Mouse (Mus musculus) c-Kit-positive CD71-positive TER-119-positive erythroid progenitor cells, embryonic 14.5 days (primary cell): Measurements from ENCODE around the gene Man1a.
A peak's percentile ranks its signal among the peaks of the same experiment; 100 is the strongest.

Experiments
- DNase-seq: peaks from one replicate; pipeline ENCODE4 v3.0.0-alpha.2; 2013; ENCODE audit warnings: low spot score

The Man1a gene

DNA sequence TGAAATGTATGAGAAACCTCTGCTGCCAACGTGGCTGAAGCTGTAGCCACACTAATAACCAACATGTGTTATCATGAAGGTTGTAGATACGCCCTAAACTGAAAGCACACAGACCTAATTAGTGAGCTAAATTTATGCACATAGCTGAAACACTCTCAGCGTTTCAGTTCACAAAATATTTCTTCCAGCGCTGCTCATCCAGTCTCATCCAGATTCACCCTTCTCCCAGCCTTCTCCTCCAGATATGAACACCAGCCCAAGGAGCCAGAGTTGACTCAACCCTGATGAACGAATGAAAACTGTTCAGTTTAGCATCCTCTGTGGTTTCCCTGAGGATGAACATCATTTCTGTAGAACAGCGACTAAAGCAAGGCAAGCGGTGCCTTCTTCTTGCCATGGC, 15.8 kb downstream of the Man1a start:
- DNase-seq = no peak

GRCm38 (mm10) chr10:54059679-54060249, 16.6 kb downstream of the Man1a start:
- DNase-seq = no peak

DNA sequence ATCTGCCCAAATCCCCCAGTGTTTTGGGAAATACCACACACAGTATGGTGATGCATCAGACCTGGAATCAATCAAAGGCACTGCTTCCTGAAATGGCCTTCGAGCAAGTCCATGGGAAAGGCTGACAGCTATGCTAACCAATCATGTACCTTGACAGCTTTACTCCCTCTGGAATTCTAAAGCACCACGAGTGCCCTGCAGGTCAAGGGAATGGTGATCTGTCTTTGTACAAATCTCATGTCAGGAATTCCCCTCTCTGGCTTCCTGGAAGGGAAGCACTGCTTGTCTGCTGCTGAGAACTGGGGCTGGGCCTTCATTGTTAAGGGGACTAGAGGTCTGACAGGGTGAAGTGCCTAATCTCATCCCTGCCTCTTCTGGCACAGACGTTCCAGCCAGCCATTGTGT, 17.3 kb downstream of the Man1a start:
- no peak for DNase-seq

GRCm38 (mm10) chr10:54058657-54059056, 17.8 kb downstream of the Man1a start:
- no peak for DNase-seq

DNA sequence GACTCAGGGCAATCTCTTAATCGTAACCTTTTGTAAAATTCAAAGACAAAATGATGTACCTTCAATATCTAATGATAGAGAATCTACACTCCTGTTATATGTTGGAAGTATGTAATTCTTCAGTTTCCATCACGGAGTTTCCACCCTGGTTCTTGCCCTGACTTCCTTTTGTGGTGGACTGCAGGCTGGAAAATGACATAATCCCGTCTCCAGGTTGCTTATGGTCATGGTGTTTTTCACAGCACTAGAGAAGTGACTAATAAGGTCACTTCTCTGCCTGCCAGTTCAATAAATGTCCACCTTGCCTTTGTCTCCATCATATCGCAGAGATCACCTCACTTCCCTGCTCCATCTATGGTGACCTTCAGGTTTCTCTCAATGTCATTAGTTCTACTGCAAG, 22.2 kb downstream of the Man1a start:
- no peak for DNase-seq

- DNase-seq = no peak
These were observed 28.5 kb downstream of the Man1a start for GRCm38 (mm10) chr10:54047885-54048284.

- peak; percentile 77 for DNase-seq
These were observed 33.1 kb downstream of the Man1a start for GRCm38 (mm10) chr10:54043358-54043757.

- peak; percentile 94 for DNase-seq
These were observed 34.1 kb downstream of the Man1a start for GRCm38 (mm10) chr10:54042212-54042840.

GRCm38 (mm10) chr10:54040261-54041165, 35.9 kb downstream of the Man1a start:
- peak; percentile 60 for DNase-seq

DNA sequence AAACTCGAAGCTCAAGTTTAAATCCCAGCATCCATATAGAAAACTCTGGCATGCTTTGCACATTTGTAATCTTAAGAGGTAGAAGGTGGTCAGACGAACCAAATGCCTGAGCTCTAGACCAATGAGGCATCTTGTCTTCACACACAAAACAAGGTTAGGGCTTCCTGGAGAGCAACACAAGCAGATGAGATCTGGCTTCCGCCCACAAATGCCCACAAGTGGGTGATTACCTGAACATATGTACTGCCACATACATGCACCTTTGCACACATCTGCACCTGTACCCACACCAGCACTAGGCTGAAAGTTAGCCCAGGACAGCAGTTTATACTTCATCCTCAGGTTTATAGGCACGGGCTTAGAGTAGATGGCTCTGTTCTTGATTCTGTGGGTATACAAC, 36.7 kb downstream of the Man1a start:
- DNase-seq = no peak

GRCm38 (mm10) chr10:54038734-54039133, 37.7 kb downstream of the Man1a start:
- DNase-seq = no peak

DNA sequence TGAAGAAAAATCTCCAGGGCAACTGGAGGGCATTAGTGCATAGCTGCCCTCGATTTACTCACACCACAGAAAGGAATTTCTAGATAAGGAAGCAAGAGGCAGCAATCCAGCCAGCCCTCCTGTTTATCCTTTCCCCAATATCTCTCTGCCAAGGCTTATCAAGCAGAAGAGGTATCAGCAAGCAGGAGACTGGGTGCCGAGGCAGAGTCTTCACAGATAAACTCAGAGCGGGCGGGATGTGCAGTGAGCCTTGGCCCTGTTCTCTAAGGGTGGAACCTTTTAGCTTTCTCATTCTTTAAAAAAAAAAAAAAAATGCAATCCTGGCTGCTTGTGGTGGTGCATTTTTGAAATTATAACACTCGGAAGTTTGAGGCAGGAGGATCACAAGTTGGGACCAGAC, 38.2 kb downstream of the Man1a start:
- peak; percentile 81 for DNase-seq

DNA sequence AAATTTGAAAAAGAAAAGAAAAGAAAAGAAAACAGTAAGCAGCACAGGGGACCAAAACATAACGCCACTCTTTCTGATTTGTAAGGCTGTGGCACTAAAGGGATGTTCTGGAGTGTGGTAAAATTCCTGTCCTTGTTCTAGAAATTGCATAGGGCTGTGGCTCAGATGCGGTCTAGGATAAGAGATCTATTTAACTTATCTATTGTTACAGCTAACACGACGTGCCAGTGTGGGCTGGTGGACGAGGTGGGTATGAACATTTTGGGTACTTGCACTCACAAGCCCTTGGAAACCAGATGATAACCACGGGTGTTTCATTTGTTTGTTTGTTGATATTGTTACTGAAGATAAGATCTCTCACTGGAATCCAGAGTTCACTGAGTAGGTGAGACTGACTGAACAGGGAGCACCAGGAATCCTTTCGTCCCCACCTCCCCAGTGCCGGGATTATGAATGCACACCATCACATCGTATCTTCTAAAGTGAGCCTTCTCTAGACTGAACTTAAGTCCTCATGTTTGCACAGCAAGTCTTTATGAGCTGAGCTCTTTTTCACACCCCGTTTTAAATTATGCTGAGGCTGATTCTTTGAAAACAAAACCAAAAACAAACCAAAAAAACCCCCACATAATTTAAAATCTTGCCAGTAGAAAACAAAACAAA, 38.9 kb downstream of the Man1a start:
- DNase-seq = no peak

DNA sequence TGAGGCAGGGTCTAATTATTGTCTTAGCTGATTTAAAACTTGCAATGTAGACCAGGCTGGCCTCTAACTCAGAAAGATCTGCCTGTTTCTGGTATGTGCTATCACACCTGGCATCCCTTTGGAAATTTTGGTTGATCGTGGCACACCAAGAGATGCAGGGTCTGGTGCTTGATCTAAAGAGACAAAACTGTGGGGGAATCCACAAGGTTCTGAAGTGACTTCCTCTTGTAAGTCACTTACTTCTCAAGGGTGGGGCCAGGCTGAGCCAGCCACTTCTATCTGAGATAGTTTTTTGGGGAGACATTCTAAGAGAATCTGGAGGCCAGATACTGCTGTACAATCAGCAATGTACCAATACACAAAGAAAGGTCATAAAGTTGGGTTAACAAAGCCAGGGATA, 40.8 kb downstream of the Man1a start:
- no peak for DNase-seq

DNA sequence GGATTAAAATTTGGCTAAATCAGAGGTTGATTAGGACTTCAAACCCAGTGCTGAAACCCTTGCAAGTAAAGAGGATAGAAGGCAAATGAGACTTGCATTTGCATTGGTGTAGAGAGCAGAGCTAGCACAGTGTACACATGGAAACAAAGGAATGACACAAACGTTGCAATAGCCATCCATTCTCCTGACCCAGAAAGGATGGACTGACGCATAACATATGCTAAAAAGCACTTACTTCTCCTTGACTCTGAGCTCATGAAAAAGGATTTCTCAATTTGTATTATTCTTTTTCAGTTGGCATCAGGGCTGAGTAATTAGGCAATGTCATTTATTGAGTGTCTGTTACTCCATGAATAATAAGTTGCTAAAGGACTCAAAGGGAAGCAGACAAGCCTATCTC, 41.6 kb downstream of the Man1a start:
- no peak for DNase-seq

- DNase-seq = no peak
These were observed 43.9 kb downstream of the Man1a start for GRCm38 (mm10) chr10:54032316-54033092.

- no peak for DNase-seq
These were observed 47.5 kb downstream of the Man1a start for GRCm38 (mm10) chr10:54028866-54029265.

DNA sequence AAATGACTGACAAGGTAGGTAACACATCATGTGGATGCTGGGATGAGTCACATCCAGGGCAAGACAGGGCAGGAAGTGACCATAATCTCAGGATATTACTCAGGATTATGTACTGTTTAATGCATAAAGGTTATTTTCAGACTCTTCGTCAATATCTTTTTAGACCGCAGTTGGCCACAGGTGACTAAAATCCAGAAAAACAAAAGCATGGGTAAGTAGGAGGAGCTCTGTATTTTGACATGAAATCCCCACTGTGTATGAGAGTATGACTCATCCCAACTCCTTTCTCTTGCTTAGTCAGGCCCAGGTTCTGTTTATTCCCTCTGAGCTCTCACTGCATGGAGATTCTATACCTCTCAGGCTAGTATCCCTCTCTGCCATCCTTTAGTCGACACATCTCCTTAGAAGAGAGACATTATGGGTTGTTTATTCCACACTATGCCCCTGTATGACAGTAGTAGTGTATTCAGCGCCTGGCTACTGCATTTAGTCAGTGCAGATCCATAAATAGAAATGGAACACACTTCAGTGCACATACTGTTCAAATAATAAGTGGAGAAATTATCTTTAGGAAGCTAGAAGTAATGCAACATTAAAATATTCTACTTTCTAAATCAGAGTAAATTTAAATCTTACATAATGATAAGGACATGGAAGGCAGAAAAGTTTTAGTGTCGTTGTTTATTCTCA, 49.5 kb downstream of the Man1a start:
- DNase-seq = no peak

DNA sequence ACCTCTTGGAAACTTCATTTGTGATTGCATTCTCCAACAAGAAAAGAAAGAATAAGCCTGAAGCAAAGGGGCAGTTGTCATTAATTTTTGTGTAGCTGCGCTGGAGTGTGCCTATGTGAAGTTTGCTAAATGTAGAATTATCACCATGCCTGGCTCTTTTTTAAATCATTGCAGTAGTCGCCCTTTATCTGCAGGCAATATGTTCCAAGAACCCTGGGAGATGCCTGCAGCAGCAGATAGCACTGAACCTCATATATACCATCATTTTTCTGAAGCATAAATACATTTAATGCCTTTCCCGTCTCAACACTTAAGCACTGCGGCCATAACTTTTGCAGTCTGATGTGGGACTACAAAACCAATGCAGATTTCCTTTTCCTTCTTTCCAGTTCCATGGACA, 50.3 kb downstream of the Man1a start:
- DNase-seq = no peak

- no peak for DNase-seq
These were observed 58.4 kb downstream of the Man1a start for GRCm38 (mm10) chr10:54017904-54018454.
